Comparison of ENCODE assay signal across 8 mouse cellular contexts in the genomic region with DNA sequence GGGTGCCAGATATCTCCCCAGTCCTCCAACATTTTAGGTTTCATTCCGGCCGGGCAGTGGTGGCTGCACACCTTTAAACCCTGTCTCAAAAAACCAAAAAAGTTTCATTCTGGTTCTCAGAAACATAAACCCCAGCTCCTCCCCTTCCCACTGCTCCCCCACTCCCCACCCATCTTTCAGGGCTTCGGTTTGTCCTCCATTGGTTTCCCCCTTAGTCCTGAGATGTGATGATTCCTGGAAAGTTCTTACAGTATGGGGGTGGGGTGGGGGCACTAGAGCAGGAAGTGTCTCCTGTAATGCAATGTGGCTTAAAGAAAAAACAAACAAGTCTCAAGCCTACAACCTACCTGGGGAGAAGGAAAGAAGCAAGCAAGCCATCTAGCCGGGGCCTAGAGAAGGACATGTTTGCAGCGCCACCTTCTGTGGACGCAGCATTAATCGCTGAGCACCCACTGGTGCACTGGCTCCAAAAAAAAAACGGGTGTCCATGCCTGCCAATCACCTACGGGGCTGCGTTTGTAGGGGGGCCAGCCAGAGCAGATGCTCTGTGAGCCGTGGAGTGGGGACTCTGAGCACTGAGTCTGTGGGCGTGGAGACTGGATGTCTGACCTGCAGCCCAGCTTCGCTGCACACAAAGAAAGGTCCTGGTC. TPM values are rescaled to one million over a fixed set of nuclear protein-coding genes. Genes with fewer than 3 reads are reported as not detected.
DNase-seq lines count a peak whose midpoint lies in the region; ATAC-seq lines count a peak whose summit lies in the region.

No protein-coding gene starts in this region.

- peaks cover 26% of the 10 kb centered on the region for H3K4me1 ChIP-seq in hindbrain, embryonic 10.5 days (replicated peaks)
- no peaks in the 10 kb centered on the region; the same call in 1 of the 2 replicates for H3K4me1 ChIP-seq in limb, embryonic 13.5 days
- H3K4me1 ChIP-seq in midbrain, embryonic 14.5 days (ENCODE audit: control insufficient read depth, insufficient read depth, low read length), result 0 out of 2 replicates have a peak, but pooled peaks cover 3% of the 10 kb centered on the region

- DNase-seq in urinary bladder, postnatal 14 days (ENCODE audit: low spot score), result peak; percentile 53
- no peak for DNase-seq in urinary bladder, postnatal 10 days (ENCODE audit: low spot score)
- peak; percentile 44 for DNase-seq in hindbrain, embryonic 10.5 days (ENCODE audit: low spot score)
- peak; percentile 70 for DNase-seq in midbrain, embryonic 14.5 days
- DNase-seq in layer of hippocampus, postnatal 14 days (ENCODE audit: low spot score in 2 of 2), result no peak

- H3K4me3 ChIP-seq in hindbrain, embryonic 10.5 days, result peak overlapping the region; percentile 33
- no peak overlapping the region for H3K4me3 ChIP-seq in limb, embryonic 13.5 days
- H3K4me3 ChIP-seq in midbrain, embryonic 14.5 days (replicated peaks; ENCODE audit: low read depth, low read length), result no peak overlapping the region

- WGBS in hindbrain, embryonic 10.5 days, result 25% methylated on average over 13 of the region's 13 CpGs
- 28% methylated on average over 13 of the region's 13 CpGs for WGBS in limb, embryonic 13.5 days
- 18% methylated on average over 13 of the region's 13 CpGs for WGBS in midbrain, embryonic 14.5 days

- peak overlapping the region; percentile 82 for H3K27ac ChIP-seq in hindbrain, embryonic 10.5 days
- H3K27ac ChIP-seq in limb, embryonic 13.5 days, result no peak overlapping the region
- H3K27ac ChIP-seq in midbrain, embryonic 14.5 days (replicated peaks; ENCODE audit: low read depth, low read length), result no peak overlapping the region

- no peaks in the 10 kb centered on the region for H3K9me3 ChIP-seq in hindbrain, embryonic 10.5 days
- no peaks in the 10 kb centered on the region for H3K9me3 ChIP-seq in limb, embryonic 13.5 days
- no peaks in the 10 kb centered on the region for H3K9me3 ChIP-seq in midbrain, embryonic 14.5 days (ENCODE audit: control insufficient read depth, low read length)

- H3K36me3 ChIP-seq in hindbrain, embryonic 10.5 days, result peaks cover 40% of the 10 kb centered on the region
- peaks cover 35% of the 10 kb centered on the region for H3K36me3 ChIP-seq in limb, embryonic 13.5 days
- H3K36me3 ChIP-seq in midbrain, embryonic 14.5 days (ENCODE audit: control insufficient read depth, insufficient read depth, low read length), result peaks cover 41% of the 10 kb centered on the region

- peak overlapping the region; percentile 32; the same call in 1 of the 2 replicates for H3K4me2 ChIP-seq in limb, embryonic 13.5 days (replicated peaks)
- peak overlapping the region; percentile 28 for H3K4me2 ChIP-seq in midbrain, embryonic 14.5 days (ENCODE audit: low read length)

- H3K27me3 ChIP-seq in hindbrain, embryonic 10.5 days (ENCODE audit: insufficient read depth, poor library complexity, severe bottlenecking), result no peaks in the 10 kb centered on the region
- H3K27me3 ChIP-seq in limb, embryonic 13.5 days, result no peaks in the 10 kb centered on the region
- no peaks in the 10 kb centered on the region for H3K27me3 ChIP-seq in midbrain, embryonic 14.5 days (ENCODE audit: control insufficient read depth, insufficient read depth, low read length)

- H3K9ac ChIP-seq in limb, embryonic 13.5 days, result no peak overlapping the region; the same call in 1 of the 2 replicates
- H3K9ac ChIP-seq in midbrain, embryonic 14.5 days (replicated peaks; ENCODE audit: low read length), result peak overlapping the region; percentile 39; the same call in 1 of the 2 replicates

- 0 out of 2 replicates have a peak, but pooled peaks have one; percentile 22 for ATAC-seq in common myeloid progenitor, adult 5-6 weeks (replicated peaks; ENCODE audit: low read depth, poor library complexity, severe bottlenecking)
- no peak for ATAC-seq in limb, embryonic 13.5 days (ENCODE audit: low FRiP score, low read depth)
- ATAC-seq in midbrain, embryonic 14.5 days (ENCODE audit: low FRiP score, low TSS enrichment), result no peak
- no peak for ATAC-seq in inflammation-experienced regulatory T-cells, adult 6 months

RNA-seq across cellular contexts. Expression of gene Ly6g5c, which starts 2.2 kb away (rescaled TPM):
- total RNA-seq in common myeloid progenitor, adult 5-6 weeks (2017), result not detected in 2 replicates
- polyA plus RNA-seq in hindbrain, embryonic 10.5 days (2016; fragmentation: Nextera tagmentation; extraction: Ambion mirVana), result not detected in 2 replicates
- not detected in 2 replicates for polyA plus RNA-seq in limb, embryonic 13.5 days (2015; fragmentation: Nextera tagmentation; extraction: Ambion mirVana)
- polyA plus RNA-seq in midbrain, embryonic 14.5 days (2014; fragmentation: Nextera tagmentation; extraction: Ambion mirVana), result not detected in 2 replicates
- total RNA-seq in layer of hippocampus, postnatal 14 days (2021), result not detected
- not detected for polyA plus RNA-seq in inflammation-experienced regulatory T-cells, adult 6 months (2017; shearing (Covaris generic))

RNA-seq across cellular contexts. Expression of gene Ly6g5b, which starts 9.4 kb away (rescaled TPM):
- total RNA-seq in common myeloid progenitor, adult 5-6 weeks (2017), result not detected in 2 replicates
- polyA plus RNA-seq in hindbrain, embryonic 10.5 days (2016; fragmentation: Nextera tagmentation; extraction: Ambion mirVana), result 0.90 and 1.7 TPM in 2 replicates
- polyA plus RNA-seq in limb, embryonic 13.5 days (2015; fragmentation: Nextera tagmentation; extraction: Ambion mirVana), result 0.91 and 1.1 TPM in 2 replicates
- polyA plus RNA-seq in midbrain, embryonic 14.5 days (2014; fragmentation: Nextera tagmentation; extraction: Ambion mirVana), result 1.3 TPM in 2 replicates
- under 1 TPM; 0.67 to 0.74 TPM for total RNA-seq in layer of hippocampus, postnatal 14 days (2021)
- polyA plus RNA-seq in inflammation-experienced regulatory T-cells, adult 6 months (2017; shearing (Covaris generic)), result 1 to 10 TPM; 1.9 to 8.9 (median 3.9) TPM

RNA-seq across cellular contexts. Expression of gene Gpank1, which starts 15.4 kb away (rescaled TPM):
- total RNA-seq in common myeloid progenitor, adult 5-6 weeks (2017), result 39.5 and 50.1 TPM in 2 replicates
- 33.1 and 33.5 TPM in 2 replicates for polyA plus RNA-seq in hindbrain, embryonic 10.5 days (2016; fragmentation: Nextera tagmentation; extraction: Ambion mirVana)
- polyA plus RNA-seq in limb, embryonic 13.5 days (2015; fragmentation: Nextera tagmentation; extraction: Ambion mirVana), result 21.3 and 21.9 TPM in 2 replicates
- 24.2 and 25.4 TPM in 2 replicates for polyA plus RNA-seq in midbrain, embryonic 14.5 days (2014; fragmentation: Nextera tagmentation; extraction: Ambion mirVana)
- total RNA-seq in layer of hippocampus, postnatal 14 days (2021), result 10 to 100 TPM; 10.2 to 13.2 TPM
- polyA plus RNA-seq in inflammation-experienced regulatory T-cells, adult 6 months (2017; shearing (Covaris generic)), result 10 to 100 TPM; 57.1 to 87.4 (median 74.3) TPM

RNA-seq across cellular contexts. Expression of gene Csnk2b, which starts 16.0 kb away (rescaled TPM):
- total RNA-seq in common myeloid progenitor, adult 5-6 weeks (2017), result 286 and 306 TPM in 2 replicates
- 303 and 328 TPM in 2 replicates for polyA plus RNA-seq in hindbrain, embryonic 10.5 days (2016; fragmentation: Nextera tagmentation; extraction: Ambion mirVana)
- 279 and 284 TPM in 2 replicates for polyA plus RNA-seq in limb, embryonic 13.5 days (2015; fragmentation: Nextera tagmentation; extraction: Ambion mirVana)
- 328 and 334 TPM in 2 replicates for polyA plus RNA-seq in midbrain, embryonic 14.5 days (2014; fragmentation: Nextera tagmentation; extraction: Ambion mirVana)
- total RNA-seq in layer of hippocampus, postnatal 14 days (2021), result 100 to 1,000 TPM; 174 to 179 TPM
- polyA plus RNA-seq in inflammation-experienced regulatory T-cells, adult 6 months (2017; shearing (Covaris generic)), result 100 to 1,000 TPM; 246 to 346 (median 344) TPM

RNA-seq across cellular contexts. Expression of gene Abhd16a, which starts 16.8 kb away (rescaled TPM):
- 33.1 and 38.8 TPM in 2 replicates for total RNA-seq in common myeloid progenitor, adult 5-6 weeks (2017)
- 58.2 and 67.1 TPM in 2 replicates for polyA plus RNA-seq in hindbrain, embryonic 10.5 days (2016; fragmentation: Nextera tagmentation; extraction: Ambion mirVana)
- 93.1 and 94.9 TPM in 2 replicates for polyA plus RNA-seq in limb, embryonic 13.5 days (2015; fragmentation: Nextera tagmentation; extraction: Ambion mirVana)
- polyA plus RNA-seq in midbrain, embryonic 14.5 days (2014; fragmentation: Nextera tagmentation; extraction: Ambion mirVana), result 79.4 and 86.0 TPM in 2 replicates
- 10 to 100 TPM; 88.8 to 93.0 TPM for total RNA-seq in layer of hippocampus, postnatal 14 days (2021)
- 10 to 100 TPM; 22.3 to 26.3 (median 25.6) TPM for polyA plus RNA-seq in inflammation-experienced regulatory T-cells, adult 6 months (2017; shearing (Covaris generic))

Comparison
In these comparisons a context has a peak if more than half of its experiments do, and no peak if none do; other contexts are left out.
1. DNase-seq: peak in urinary bladder, postnatal 14 days (single experiment), hindbrain, embryonic 10.5 days (single experiment) and midbrain, embryonic 14.5 days (single experiment); none in urinary bladder, postnatal 10 days (single experiment) and layer of hippocampus, postnatal 14 days (0 of 2).